Mouse (Mus musculus): Measurements from ENCODE around the gene Tpi1.

DNA sequence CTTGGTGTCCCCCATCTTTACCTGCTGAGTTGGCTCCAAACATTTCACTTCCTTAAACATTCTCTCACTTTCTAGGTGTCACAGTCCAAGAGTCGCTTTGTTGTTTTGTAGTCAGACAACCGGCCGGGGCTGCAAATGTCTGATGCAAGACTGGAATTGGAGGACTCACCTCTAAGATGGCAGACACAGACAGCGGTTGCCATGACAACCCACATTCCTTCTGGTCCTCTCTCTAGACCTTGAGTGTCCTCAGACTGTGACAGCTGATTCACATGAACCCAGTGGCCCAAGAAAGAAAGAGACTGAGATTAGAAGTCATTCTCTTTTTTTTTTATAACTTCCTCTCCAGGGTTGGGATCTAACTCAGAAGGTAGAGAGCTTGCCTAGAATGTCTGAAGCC is 24.6 kb downstream of the Tpi1 start:
- no peak for TF ChIP-seq CTCF (IDR thresholded peaks at IDR 0.05)
- no peak for TF ChIP-seq POLR2A (IDR thresholded peaks at IDR 0.05; ENCODE audit: insufficient read depth, low read depth, low read length)
- no peak for TF ChIP-seq EP300 (IDR thresholded peaks at IDR 0.05; ENCODE audit: insufficient read depth, low read depth, low read length)
